Mouse (Mus musculus) neural tube, embryonic 14.5 days (tissue): ENCODE data around the gene Cplx3. TPM values are rescaled to one million over a fixed set of nuclear protein-coding genes. Genes with fewer than 3 reads are reported as not detected.

ENCODE experiments used
- ATAC-seq: fragments of 200-750 bp; cut with Nextera tagmentation; 2 replicates; pipeline ENCODE4 v1.8.0; 2017; ENCODE audit warnings: low read depth, mild to moderate bottlenecking, moderate TSS enrichment, moderate library complexity
- H3K27ac ChIP-seq: fragments of 300-500 bp; sonication (generic); 2 replicates; pipeline ENCODE4 v1.5.1; 2014; ENCODE audit warnings: low read depth, mild to moderate bottlenecking, control low read depth, low read length, moderate library complexity, mixed read lengths
- H3K27me3 ChIP-seq: fragments of 300-500 bp; sonication (generic); 2 replicates; pipeline ENCODE4 v1.6.1; 2014; ENCODE audit warnings: low read length; ENCODE audit not compliant: control insufficient read depth, insufficient read depth
- H3K36me3 ChIP-seq: fragments of 300-500 bp; sonication (generic); 2 replicates; pipeline ENCODE4 v1.6.1; 2014; ENCODE audit warnings: low read length, mixed read lengths; ENCODE audit not compliant: control insufficient read depth, insufficient read depth
- H3K4me1 ChIP-seq: fragments of 300-500 bp; sonication (generic); 2 replicates; pipeline ENCODE4 v1.6.1; 2014; ENCODE audit warnings: low read length; ENCODE audit not compliant: control insufficient read depth, insufficient read depth
- H3K4me2 ChIP-seq: fragments of 300-500 bp; sonication (generic); 2 replicates; pipeline ENCODE4 v1.6.1; 2014; ENCODE audit warnings: mild to moderate bottlenecking, low read depth, low read length, control low read depth
- H3K4me3 ChIP-seq: fragments of 300-500 bp; sonication (generic); 2 replicates; pipeline ENCODE4 v1.5.1; 2014; ENCODE audit warnings: low read depth, low read length, control low read depth, mixed read lengths
- H3K9ac ChIP-seq: fragments of 300-500 bp; sonication (generic); replicated peaks from 2 replicates; pipeline ENCODE4 v1.6.1; 2014; ENCODE audit warnings: low read depth, mild to moderate bottlenecking, control low read depth, low read length, mixed read lengths
- H3K9me3 ChIP-seq: fragments of 300-500 bp; sonication (generic); 2 replicates; pipeline ENCODE4 v1.6.1; 2016; ENCODE audit warnings: low read length; ENCODE audit not compliant: control insufficient read depth
- WGBS: fragments of 180-500 bp; shearing (Covaris S2); extraction: QIAGEN DNeasy Blood & Tissue Kit; methylation state at CpG from one replicate; pipeline ENCODE4 v1.1.7; 2014; 5-methylcytosine and 5-hydroxymethylcytosine counted together
- polyA plus RNA-seq: library from polyadenylated mRNA; unstranded; fragments of >200 nt; fragmentation: Nextera tagmentation; extraction: Ambion mirVana; gene quantifications from 2 replicates; pipeline ENCODE4 v1.2.1, GENCODE M21; 2014

Cplx3 gene
- polyA plus RNA-seq, 1 experiment from 2014 or later, result 0.13 TPM

DNA sequence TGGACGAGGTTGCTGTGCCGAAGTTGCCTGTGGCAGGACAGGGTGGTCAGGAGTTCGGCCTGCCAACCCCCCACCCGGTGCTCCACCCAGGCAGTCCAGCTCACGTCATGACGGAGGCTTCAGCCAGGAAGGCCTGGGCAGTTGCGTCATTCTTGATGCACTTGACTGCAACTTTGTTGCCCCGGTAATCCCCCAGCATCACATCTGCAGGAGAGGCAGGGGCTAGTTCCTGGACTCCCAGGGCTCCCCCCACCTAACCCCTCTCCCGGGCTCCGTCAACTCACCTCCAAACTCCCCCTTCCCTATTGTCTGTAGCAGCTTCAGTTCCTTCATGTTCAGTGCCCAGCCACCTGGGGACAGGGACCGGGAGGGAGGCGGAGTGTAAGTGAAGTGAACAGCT is 22.6 kb upstream of the Cplx3 start:
- H3K27me3 ChIP-seq, result no peaks in the 10 kb centered on the region
- no peak for ATAC-seq
- H3K27ac ChIP-seq, result no peak overlapping the region
- H3K4me3 ChIP-seq, result no peak overlapping the region
- no peak overlapping the region for H3K4me2 ChIP-seq
- H3K9me3 ChIP-seq, result no peaks in the 10 kb centered on the region
- no peak overlapping the region for H3K9ac ChIP-seq
- 94% methylated on average over 12 of the region's 12 CpGs for WGBS
- peaks cover 54% of the 10 kb centered on the region for H3K36me3 ChIP-seq
- H3K4me1 ChIP-seq, result no peaks in the 10 kb centered on the region

DNA sequence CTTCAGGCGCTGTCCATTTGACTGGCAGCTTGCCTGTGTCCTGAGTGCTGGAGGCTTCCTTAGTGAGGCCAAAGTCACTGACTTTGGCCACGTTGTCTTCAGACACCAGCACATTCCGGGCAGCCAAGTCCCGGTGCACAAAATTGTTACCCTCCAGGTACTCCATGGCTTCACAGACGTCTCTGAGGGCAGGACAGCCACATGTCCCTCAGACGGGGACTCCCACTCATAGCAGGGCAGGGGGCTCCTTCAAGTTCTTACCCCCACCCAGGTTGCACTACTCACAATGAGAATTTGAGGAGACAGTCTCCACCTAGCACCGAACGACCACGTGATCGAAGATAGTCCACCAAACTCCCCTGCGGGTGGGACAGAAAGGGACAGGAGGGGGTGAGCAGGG is 21.8 kb upstream of the Cplx3 start:
- H3K9ac ChIP-seq, result no peak overlapping the region
- no peaks in the 10 kb centered on the region for H3K27me3 ChIP-seq
- no peak overlapping the region for H3K4me2 ChIP-seq
- no peaks in the 10 kb centered on the region for H3K9me3 ChIP-seq
- H3K4me3 ChIP-seq, result no peak overlapping the region
- no peak overlapping the region for H3K27ac ChIP-seq
- H3K4me1 ChIP-seq, result no peaks in the 10 kb centered on the region
- peaks cover 54% of the 10 kb centered on the region for H3K36me3 ChIP-seq
- no peak for ATAC-seq
- WGBS, result 95% methylated on average over 11 of the region's 11 CpGs

DNA sequence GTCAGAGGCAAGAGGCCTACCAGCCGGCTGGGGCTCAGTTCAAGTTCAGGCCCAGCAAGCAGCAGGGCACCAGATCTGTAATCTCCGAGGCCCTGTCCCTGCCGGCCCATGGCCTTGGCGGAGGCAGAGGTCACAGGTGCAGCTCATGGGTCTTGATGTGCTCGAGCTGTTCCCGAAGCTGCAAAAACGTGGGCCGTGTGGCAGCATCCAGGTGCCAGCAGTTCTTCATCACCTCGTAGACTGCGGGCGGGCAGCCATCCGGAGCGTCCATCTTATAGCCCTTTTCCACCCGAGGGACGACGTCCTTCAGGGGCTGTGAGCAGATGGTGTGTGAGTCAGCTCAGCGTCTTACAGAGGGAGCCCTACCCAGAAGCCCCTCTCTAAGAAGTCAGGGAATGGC is 21.1 kb upstream of the Cplx3 start:
- Histone ChIP-seq H3K9ac (no peak overlapping the region), H3K4me3 (no peak overlapping the region), H3K36me3 (peaks cover 54% of the 10 kb centered on the region), H3K4me1 (no peaks in the 10 kb centered on the region), H3K4me2 (no peak overlapping the region), H3K27me3 (no peaks in the 10 kb centered on the region), H3K27ac (no peak overlapping the region), H3K9me3 (no peaks in the 10 kb centered on the region)
- ATAC-seq, result no peak
- WGBS, result 96% methylated on average over 17 of the region's 17 CpGs

DNA sequence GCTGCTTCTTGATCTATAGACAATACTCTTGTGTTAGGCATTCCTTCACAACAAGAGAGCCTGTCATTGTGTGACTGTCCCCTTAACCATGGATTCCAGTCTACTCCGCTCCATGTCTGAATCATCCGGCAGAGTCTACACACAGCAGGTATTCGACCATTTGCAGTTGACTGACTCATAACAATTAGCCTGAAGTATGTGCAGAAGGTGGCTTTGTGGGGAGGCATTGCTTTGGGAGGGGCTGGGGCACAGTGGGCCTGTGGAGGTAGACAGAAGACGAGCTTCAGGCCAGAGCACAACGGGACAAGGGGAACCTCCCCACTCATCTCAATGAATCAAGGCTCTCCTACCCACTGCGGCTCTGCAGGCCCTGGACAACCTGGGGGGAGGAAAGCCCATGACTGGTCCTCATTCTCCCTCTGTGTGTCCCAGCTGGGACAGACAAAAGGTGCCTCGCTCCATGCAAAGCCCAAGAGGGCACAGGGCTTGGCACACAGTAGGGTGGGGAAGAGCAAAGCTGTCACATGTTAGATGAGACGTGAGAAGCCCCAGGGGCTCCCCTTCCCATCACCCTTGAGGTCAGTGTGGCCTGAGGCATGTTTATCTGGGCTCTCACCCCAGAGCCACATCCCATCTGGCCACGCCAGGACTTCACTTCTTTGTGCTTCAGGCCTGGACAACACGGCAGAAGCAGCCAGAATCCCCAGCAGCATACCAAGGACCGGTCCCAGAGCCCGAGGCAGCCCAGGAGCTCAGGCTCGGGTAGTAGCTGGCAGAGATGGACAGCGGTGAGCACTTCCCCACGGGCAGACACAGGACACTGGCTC is 19.8 kb upstream of the Cplx3 start:
- H3K9ac ChIP-seq, result no peak overlapping the region
- H3K4me1 ChIP-seq, result no peaks in the 10 kb centered on the region
- H3K9me3 ChIP-seq, result no peaks in the 10 kb centered on the region
- H3K27ac ChIP-seq, result no peak overlapping the region
- H3K4me2 ChIP-seq, result no peak overlapping the region
- 73% methylated on average over 15 of the region's 15 CpGs for WGBS
- ATAC-seq, result no peak
- H3K27me3 ChIP-seq, result no peaks in the 10 kb centered on the region
- no peak overlapping the region for H3K4me3 ChIP-seq
- H3K36me3 ChIP-seq, result peaks cover 52% of the 10 kb centered on the region

DNA sequence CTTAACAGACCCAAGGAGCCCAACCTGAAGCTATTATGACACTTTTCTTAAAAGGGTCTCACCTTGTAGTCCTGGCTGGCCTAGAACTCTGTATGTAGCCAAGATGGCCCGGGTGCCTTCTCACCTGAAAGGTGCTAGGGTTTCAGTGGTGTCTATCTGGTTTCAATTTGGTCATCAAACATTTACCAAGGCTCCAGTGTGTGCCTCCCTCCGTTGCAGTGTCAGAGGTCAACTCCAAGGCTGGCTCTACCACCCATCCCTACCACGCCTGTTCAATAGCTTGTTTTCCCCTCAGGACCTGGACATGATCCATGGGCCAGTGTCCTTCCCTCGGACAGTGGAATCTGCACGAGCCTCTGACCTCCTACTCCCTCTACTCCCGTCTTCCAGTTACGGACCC is 18.2 kb upstream of the Cplx3 start:
- peaks cover 37% of the 10 kb centered on the region for H3K36me3 ChIP-seq
- no peaks in the 10 kb centered on the region for H3K9me3 ChIP-seq
- H3K4me1 ChIP-seq, result no peaks in the 10 kb centered on the region
- ATAC-seq, result no peak
- WGBS, result 88% methylated on average over 7 of the region's 7 CpGs
- H3K27ac ChIP-seq, result no peak overlapping the region
- no peak overlapping the region for H3K4me2 ChIP-seq
- no peak overlapping the region for H3K4me3 ChIP-seq
- H3K9ac ChIP-seq, result no peak overlapping the region
- no peaks in the 10 kb centered on the region for H3K27me3 ChIP-seq

DNA sequence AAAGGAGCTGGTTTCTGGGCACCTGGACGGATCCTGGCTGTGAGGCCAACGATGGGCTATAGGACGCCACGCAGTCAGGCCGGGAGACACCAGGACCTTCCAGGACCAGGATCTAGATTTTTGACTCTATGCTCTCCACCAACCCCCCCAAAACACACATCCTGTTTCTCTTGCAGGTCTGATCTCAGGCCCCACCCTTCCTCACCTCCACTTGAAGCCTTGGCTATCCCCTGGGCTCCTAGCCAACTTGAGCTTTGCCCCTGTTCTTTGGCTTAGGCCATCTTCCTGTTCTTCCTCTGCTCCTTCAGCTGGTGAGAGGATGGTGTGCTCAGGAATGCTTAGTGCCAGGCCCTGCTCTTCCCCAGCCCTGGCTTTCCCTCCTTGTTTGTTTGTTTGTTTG is 14.6 kb upstream of the Cplx3 start, which contains the start of gene Lman1l:
Gene Lman1l (minus strand): TSS at position 101 of the 400 bp plus-strand sequence.
- Histone ChIP-seq H3K4me2 (no peak within 1 kb of the TSS), H3K9ac (no peak within 1 kb of the TSS), H3K27ac (no peak within 1 kb of the TSS), H3K36me3 (0 out of 2 replicates have a peak, but pooled peaks cover 2% of the 10 kb centered on the region), H3K27me3 (no peaks in the 10 kb centered on the region), H3K9me3 (no peaks in the 10 kb centered on the region), H3K4me1 (no peaks in the 10 kb centered on the region), H3K4me3 (no peak within 1 kb of the TSS)
- WGBS, result 90% methylated on average over 5 of the region's 5 CpGs
- ATAC-seq, result no peak

DNA sequence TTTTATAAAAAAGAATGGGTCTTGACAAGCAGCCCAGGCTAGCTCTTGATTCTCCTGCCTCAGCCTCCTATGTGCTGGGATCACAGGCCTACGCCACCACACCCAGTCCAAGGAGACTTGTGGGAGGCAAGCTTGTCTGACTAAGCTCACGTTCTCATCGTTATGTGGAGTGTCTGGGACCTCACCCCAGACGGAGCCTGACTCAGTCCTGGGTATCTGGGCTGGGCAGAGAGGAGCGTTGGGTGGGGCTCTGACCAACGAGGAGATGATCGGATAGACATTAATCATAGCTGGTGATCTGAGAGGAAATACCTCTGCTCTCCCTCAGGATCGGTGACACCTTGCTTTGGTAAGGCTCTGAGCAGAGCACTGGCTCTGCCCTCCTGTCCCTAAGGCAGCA is 12.8 kb upstream of the Cplx3 start:
- H3K36me3 ChIP-seq, result no peaks in the 10 kb centered on the region
- no peak overlapping the region for H3K4me2 ChIP-seq
- H3K27me3 ChIP-seq, result no peaks in the 10 kb centered on the region
- no peaks in the 10 kb centered on the region for H3K4me1 ChIP-seq
- no peak overlapping the region for H3K9ac ChIP-seq
- 86% methylated on average over 8 of the region's 8 CpGs for whole genome bisulfite sequencing
- ATAC-seq, result no peak
- no peak overlapping the region for H3K4me3 ChIP-seq
- no peak overlapping the region for H3K27ac ChIP-seq
- H3K9me3 ChIP-seq, result no peaks in the 10 kb centered on the region

DNA sequence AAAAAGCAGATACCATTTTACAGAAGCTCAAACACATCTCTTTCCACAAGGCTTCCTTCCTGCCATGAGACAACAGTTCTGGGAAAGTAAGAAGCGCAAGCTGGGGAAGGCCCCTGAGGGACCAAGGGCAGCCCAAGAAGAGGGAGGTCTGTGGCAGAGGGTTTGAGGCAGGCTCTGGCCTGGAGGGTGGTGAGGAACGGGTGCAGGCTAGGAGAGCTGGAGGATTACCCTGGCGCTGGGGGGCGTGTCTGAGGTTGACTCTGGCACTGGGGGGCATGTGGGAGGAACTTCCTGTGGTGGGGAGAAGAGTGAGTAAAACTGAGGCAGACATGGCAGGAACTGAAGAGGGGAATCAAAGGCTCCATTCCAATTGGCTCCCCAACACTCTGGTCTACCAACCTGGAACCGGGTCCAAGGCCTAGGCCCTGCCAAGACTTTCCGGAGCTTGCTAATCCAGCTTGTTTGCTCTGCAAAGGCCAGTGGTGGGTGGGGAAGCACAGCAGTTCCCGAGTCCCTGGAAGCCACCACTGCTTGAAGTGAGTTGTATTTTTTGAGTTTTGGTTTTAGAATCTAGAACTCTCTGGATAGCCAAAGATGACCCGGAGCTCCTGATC is 11.6 kb upstream of the Cplx3 start:
- Histone ChIP-seq H3K27me3 (no peaks in the 10 kb centered on the region), H3K27ac (no peak overlapping the region), H3K36me3 (no peaks in the 10 kb centered on the region), H3K4me3 (no peak overlapping the region), H3K4me2 (no peak overlapping the region), H3K9me3 (no peaks in the 10 kb centered on the region), H3K9ac (no peak overlapping the region), H3K4me1 (no peaks in the 10 kb centered on the region)
- ATAC-seq, result no peak
- 85% methylated on average over 8 of the region's 8 CpGs for WGBS

DNA sequence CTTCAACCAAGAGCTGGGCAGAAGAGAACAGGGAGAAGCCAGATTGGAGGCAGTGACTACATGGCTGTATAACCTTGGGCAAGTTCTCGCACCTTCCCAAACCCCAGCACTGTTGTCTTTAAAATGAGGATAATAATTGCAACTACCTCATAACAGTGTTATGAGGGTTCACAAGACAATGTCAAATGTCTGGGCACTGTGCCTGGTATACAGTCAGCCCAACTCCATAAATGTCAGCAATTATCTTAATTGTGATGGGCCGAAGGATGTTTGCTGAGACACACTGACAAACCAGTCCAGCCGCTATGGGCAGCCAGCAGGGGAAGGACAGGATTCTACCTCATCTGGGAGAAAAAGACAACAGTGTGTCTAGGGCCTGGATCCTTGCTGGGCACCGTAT is 8.7 kb upstream of the Cplx3 start:
- no peak overlapping the region for H3K27ac ChIP-seq
- ATAC-seq, result no peak
- no peaks in the 10 kb centered on the region for H3K27me3 ChIP-seq
- 89% methylated on average over 4 of the region's 4 CpGs for WGBS
- no peak overlapping the region for H3K9ac ChIP-seq
- no peaks in the 10 kb centered on the region for H3K4me1 ChIP-seq
- H3K4me3 ChIP-seq, result no peak overlapping the region
- no peaks in the 10 kb centered on the region for H3K36me3 ChIP-seq
- no peaks in the 10 kb centered on the region for H3K9me3 ChIP-seq
- H3K4me2 ChIP-seq, result no peak overlapping the region
